Mouse (Mus musculus) heart, embryonic 14.5 days (tissue): ENCODE results near the gene Kcnn4. TPM values are rescaled to one million over a fixed set of nuclear protein-coding genes. Genes with fewer than 3 reads are reported as not detected.

ENCODE experiments used
- ATAC-seq: fragments of 200-750 bp; cut with Nextera tagmentation; 2 replicates; pipeline ENCODE4 v1.8.0; 2017; ENCODE audit warnings: low read depth, moderate TSS enrichment; ENCODE audit not compliant: insufficient number of reproducible peaks, insufficient read depth, low FRiP score
- H3K27ac ChIP-seq, 2 experiments: fragments of 200-500 bp in 1 of 2; fragments of 300-500 bp in 1 of 2; sonication (generic) in 1 of 2; replicated peaks in 1 of 2; 2 replicates each; pipeline ENCODE4 v1.5.1; 2012 to 2014; ENCODE audit warnings: low read depth in 2 of 2, low read length in 2 of 2, control low read depth in 1 of 2, mild to moderate bottlenecking in 1 of 2, mixed read lengths in 1 of 2; ENCODE audit not compliant: control insufficient read depth in 1 of 2, insufficient read depth in 1 of 2
- H3K27me3 ChIP-seq: fragments of 300-500 bp; sonication (generic); 2 replicates; pipeline ENCODE4 v1.6.1; 2014; ENCODE audit warnings: mild to moderate bottlenecking, low read length, control low read depth; ENCODE audit not compliant: control insufficient read depth, insufficient read depth
- H3K36me3 ChIP-seq: fragments of 300-500 bp; sonication (generic); 2 replicates; pipeline ENCODE4 v1.6.1; 2014; ENCODE audit warnings: mild to moderate bottlenecking, control low read depth, low read length, mixed read lengths; ENCODE audit not compliant: control insufficient read depth, insufficient read depth
- H3K4me1 ChIP-seq, 2 experiments: fragments of 200-500 bp in 1 of 2; fragments of 300-500 bp in 1 of 2; sonication (generic) in 1 of 2; 2 replicates each; pipeline ENCODE4 v1.6.1; 2012 to 2014; ENCODE audit warnings: low read length in 2 of 2, control low read depth in 1 of 2, mixed read lengths in 1 of 2; ENCODE audit not compliant: control insufficient read depth in 2 of 2, insufficient read depth in 2 of 2
- H3K4me2 ChIP-seq: fragments of 300-500 bp; sonication (generic); 2 replicates; pipeline ENCODE4 v1.6.1; 2014; ENCODE audit warnings: mild to moderate bottlenecking, low read length
- H3K4me3 ChIP-seq, 2 experiments: fragments of 200-500 bp in 1 of 2; fragments of 300-500 bp in 1 of 2; sonication (generic) in 1 of 2; 2 replicates each; pipeline ENCODE4 v1.5.1; 2012 to 2014; ENCODE audit warnings: low read length in 2 of 2, mild to moderate bottlenecking in 2 of 2, control low read depth in 1 of 2, low read depth in 1 of 2, moderate library complexity in 1 of 2; ENCODE audit not compliant: control insufficient read depth in 1 of 2, insufficient read depth in 1 of 2
- H3K9ac ChIP-seq: fragments of 300-500 bp; sonication (generic); 2 replicates; pipeline ENCODE4 v1.6.1; 2014; ENCODE audit warnings: mild to moderate bottlenecking, low read length
- H3K9me3 ChIP-seq: fragments of 300-500 bp; sonication (generic); 2 replicates; pipeline ENCODE4 v1.6.1; 2016; ENCODE audit warnings: low read length, control low read depth; ENCODE audit not compliant: control insufficient read depth
- WGBS: fragments of 180-500 bp; shearing (Covaris S2); extraction: QIAGEN DNeasy Blood & Tissue Kit; methylation state at CpG from one replicate; pipeline ENCODE4 v1.1.7; 2014; 5-methylcytosine and 5-hydroxymethylcytosine counted together
- polyA plus RNA-seq: library from polyadenylated mRNA; unstranded; fragments of >200 nt; fragmentation: Nextera tagmentation; extraction: Ambion mirVana; gene quantifications from 2 replicates; pipeline ENCODE4 v1.2.1, GENCODE M21; 2014

Gene Kcnn4
- polyA plus RNA-seq, 1 experiment from 2014 or later: 1.4 TPM

DNA sequence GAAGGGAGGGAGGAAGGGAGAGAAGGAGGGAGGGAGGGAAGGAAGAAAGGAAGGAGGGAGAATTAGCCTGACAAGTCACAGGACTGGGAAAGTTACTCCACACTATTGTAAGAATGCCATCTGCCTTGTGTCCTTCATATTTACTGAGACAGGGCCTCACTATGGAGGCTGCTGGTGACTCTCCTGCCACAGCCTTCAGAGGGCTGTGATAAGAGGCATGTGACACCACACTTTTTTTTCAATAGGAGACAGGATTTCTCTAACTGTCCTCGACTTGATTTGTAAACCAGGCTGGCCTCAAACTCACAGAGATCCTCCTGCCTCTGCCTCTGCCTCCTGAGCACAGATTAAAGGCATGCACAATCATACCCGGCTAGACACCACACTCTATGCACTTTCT lies 21.6 kb downstream of the Kcnn4 start:
- H3K27ac ChIP-seq: no peak overlapping the region
- H3K9me3 ChIP-seq: no peaks in the 10 kb centered on the region
- WGBS: 69% methylated on average over 2 of the region's 2 CpGs
- ATAC-seq: no peak
- H3K9ac ChIP-seq: no peak overlapping the region
- no peaks in the 10 kb centered on the region for H3K27me3 ChIP-seq
- H3K36me3 ChIP-seq: no peaks in the 10 kb centered on the region
- H3K4me1 ChIP-seq: no peaks in the 10 kb centered on the region
- no peak overlapping the region for H3K4me2 ChIP-seq
- no peak overlapping the region for H3K4me3 ChIP-seq

DNA sequence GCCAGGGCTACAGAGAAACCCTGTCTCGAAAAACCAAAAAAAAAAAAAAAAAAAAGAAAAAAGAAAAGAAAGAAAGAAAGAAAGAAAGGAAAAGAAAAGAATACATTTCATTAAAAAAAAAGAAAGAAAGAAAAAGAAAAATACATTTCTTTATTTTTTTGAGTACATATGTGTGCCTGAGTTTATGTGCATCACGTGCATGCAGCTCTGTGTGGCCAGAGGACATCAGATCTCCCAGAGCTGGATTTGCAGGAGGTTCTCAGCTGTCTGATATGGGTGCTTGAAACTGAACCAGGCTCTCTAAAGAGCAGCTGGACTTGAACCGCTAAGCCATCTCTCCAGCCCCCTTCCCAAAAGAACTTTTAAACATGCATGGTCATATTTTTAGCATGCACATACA lies 24.0 kb downstream of the Kcnn4 start:
- WGBS: 73% methylated on average over 2 of the region's 3 CpGs
- no peak overlapping the region for H3K4me3 ChIP-seq
- no peaks in the 10 kb centered on the region for H3K27me3 ChIP-seq
- H3K36me3 ChIP-seq: no peaks in the 10 kb centered on the region
- ATAC-seq: no peak
- H3K9ac ChIP-seq: no peak overlapping the region
- peaks cover 2% of the 10 kb centered on the region in 2 experiments; a peak in 2 of 4 replicates for H3K4me1 ChIP-seq
- H3K27ac ChIP-seq: no peak overlapping the region
- no peaks in the 10 kb centered on the region for H3K9me3 ChIP-seq
- no peak overlapping the region for H3K4me2 ChIP-seq

DNA sequence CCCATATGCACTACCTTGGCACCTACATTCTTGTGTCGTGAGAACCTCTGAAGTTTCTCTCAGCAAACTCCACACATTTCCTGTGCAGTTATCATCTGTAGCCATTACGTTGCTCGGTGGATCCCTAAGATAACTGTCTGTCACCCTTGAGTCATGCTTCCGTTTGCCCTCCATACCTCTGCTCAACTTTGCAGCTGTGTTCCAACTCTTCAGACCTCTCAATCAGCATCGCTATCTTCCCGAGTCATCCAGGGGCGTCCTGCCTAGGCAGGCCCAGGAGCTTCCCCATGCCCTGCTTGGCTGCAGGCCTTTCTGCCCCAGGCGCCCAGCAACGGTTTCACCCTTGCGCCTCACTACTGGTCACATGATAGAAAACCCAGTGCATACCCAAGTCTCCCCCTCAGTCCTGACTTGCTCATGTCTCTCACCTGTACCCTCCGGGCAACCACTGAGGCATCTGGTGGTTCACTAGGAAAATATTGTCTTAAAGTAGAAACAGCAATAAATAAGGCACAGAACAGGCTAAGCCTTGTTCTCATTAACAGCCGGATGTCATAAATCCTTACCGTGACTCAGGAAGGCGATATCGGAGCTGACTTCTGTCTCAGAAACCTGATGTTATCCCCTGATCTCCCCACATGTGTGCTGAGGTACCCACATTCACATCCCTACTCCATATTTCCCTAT lies 24.6 kb downstream of the Kcnn4 start:
- Histone ChIP-seq H3K9ac (no peak overlapping the region), H3K4me2 (no peak overlapping the region), H3K27me3 (no peaks in the 10 kb centered on the region), H3K36me3 (no peaks in the 10 kb centered on the region), H3K4me1 (peaks cover 3% of the 10 kb centered on the region in 2 experiments; a peak in 2 of 4 replicates), H3K27ac (no peak overlapping the region), H3K4me3 (no peak overlapping the region), H3K9me3 (no peaks in the 10 kb centered on the region)
- 69% methylated on average over 15 of the region's 15 CpGs for WGBS
- ATAC-seq: no peak

- no peak overlapping the region for H3K4me3 ChIP-seq
- H3K9ac ChIP-seq: no peak overlapping the region
- WGBS: 68% methylated on average over 11 of the region's 11 CpGs
- H3K4me1 ChIP-seq: peaks cover 3% of the 10 kb centered on the region in 2 experiments; a peak in 2 of 4 replicates
- no peak for ATAC-seq
- no peaks in the 10 kb centered on the region for H3K27me3 ChIP-seq
- no peaks in the 10 kb centered on the region for H3K9me3 ChIP-seq
- H3K27ac ChIP-seq: no peak overlapping the region
- H3K4me2 ChIP-seq: no peak overlapping the region
- H3K36me3 ChIP-seq: 0 out of 2 replicates have a peak, but pooled peaks cover 1% of the 10 kb centered on the region
Measured at GRCm38 (mm10) chr7:24396832-24397231, 26.8 kb downstream of the Kcnn4 start.

DNA sequence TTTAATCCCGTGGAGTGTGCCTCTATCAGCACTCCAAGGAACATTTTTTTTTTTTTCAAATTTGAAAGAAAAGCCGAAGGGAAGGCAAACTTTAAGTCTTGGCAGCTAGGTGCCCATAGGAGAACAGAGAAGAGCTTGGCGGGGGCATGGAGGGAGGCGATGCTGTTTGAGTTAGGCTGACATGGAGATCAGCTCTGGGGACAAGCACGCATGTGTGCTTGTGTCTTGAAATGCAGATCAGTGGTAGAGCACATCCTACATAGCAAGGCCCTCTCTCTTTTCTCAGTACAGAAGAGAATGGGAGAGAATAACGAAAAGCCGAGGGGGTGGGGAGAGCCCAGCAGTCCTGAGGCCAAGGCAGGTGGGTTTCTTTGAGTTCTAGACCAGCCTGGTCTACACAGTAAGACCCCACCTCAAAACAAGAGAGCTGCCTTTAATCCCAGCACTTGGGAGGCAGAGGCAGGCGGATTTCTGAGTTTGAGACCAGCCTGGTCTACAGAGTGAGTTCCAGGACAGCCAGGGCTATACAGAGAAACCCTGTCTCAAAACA lies 28.4 kb downstream of the Kcnn4 start:
- Histone ChIP-seq H3K4me1 (peaks cover 3% of the 10 kb centered on the region in 2 experiments; a peak in 2 of 4 replicates), H3K36me3 (peaks cover 15% of the 10 kb centered on the region), H3K9ac (no peak overlapping the region), H3K27ac (no peak overlapping the region), H3K27me3 (no peaks in the 10 kb centered on the region), H3K4me3 (no peak overlapping the region), H3K4me2 (no peak overlapping the region), H3K9me3 (peaks cover 4% of the 10 kb centered on the region; the same call in 1 of the 2 replicates)
- WGBS: 95% methylated on average over 8 of the region's 8 CpGs
- ATAC-seq: no peak

DNA sequence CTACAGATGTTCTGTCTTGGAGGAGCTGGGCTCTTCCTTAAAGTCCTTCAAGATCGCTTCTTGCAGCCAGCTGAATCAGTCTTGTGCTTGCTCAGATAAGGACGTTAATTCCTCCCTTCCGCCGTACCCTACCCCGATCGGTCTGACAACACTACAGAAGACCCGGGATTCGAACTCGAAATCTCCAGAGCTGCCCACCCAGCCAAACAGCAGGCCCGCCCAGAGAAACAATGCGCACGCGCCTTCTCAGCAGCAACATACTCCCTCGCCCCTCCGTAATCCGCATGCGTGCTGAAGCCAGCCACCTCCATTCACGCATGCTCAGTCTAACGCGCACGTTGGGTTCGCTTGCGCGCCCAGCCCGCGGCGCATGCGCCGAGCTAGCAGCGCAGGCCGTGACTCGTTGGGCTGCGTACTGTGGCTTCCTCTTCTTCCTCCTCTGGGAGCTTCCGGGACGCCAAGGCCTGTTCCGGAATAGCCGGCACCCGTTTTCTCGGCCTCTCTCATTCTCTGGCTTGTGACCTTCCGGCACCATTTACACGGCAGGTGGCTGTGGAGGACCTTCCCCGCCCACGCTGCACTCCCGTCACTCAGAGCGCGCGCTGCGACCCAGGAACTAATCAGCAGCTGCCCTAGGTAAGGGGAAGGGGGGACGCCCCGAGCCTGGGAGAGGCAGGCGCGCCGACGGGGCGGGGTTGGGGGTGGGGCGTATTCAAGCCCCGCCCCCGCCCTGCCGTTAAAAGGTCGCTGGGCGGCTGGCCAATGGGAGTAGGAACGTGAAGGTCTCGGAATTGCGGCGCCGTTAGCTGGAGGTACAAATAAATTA lies 29.4 kb downstream of the Kcnn4 start, which contains the start of gene Smg9:
TSS of gene Smg9 (plus strand) at position 364 of the 826 bp plus-strand sequence.
- Histone ChIP-seq H3K9me3 (peaks cover 4% of the 10 kb centered on the region; the same call in 1 of the 2 replicates), H3K27ac (peak within 1 kb of the TSS; percentile 97 to 99), H3K4me1 (peaks cover 3% of the 10 kb centered on the region in 2 experiments; a peak in 2 of 4 replicates), H3K4me3 (peak within 1 kb of the TSS; percentile 61 to 83), H3K27me3 (no peaks in the 10 kb centered on the region), H3K4me2 (peak within 1 kb of the TSS; percentile 58), H3K36me3 (peaks cover 24% of the 10 kb centered on the region), H3K9ac (peak within 1 kb of the TSS; percentile 76)
- peak; percentile 96 for ATAC-seq
- WGBS: 3% methylated on average over 66 of the region's 66 CpGs

DNA sequence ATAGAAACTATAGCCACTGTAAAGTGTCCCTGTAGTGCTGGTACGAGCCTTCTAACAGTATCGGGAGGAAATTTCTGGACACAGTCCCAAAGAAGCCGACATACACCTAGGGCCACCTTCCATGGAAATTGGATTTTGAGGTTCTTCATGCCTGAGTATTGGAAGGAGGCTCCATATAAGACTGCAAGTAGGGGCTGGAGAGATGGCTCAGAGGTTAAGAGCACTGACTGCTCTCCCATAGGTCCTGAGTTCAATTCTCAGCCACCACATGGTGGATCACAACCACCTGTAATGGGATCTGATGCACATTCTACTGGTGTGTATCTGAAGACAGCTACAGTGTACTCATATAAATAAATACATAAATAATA lies 30.0 kb downstream of the Kcnn4 start:
- Histone ChIP-seq H3K27me3 (no peaks in the 10 kb centered on the region), H3K4me2 (peak overlapping the region; percentile 58), H3K4me3 (peak overlapping the region; percentile 61 to 83), H3K9ac (peak overlapping the region; percentile 76), H3K27ac (peak overlapping the region; percentile 73 to 97), H3K36me3 (peaks cover 30% of the 10 kb centered on the region), H3K4me1 (peaks cover 3% of the 10 kb centered on the region in 2 experiments; a peak in 2 of 4 replicates), H3K9me3 (peaks cover 4% of the 10 kb centered on the region; the same call in 1 of the 2 replicates)
- ATAC-seq: no peak
- 14% methylated on average over 3 of the region's 3 CpGs for WGBS
